Comparison of ENCODE assay signal across 8 mouse cellular contexts in the genomic region with DNA sequence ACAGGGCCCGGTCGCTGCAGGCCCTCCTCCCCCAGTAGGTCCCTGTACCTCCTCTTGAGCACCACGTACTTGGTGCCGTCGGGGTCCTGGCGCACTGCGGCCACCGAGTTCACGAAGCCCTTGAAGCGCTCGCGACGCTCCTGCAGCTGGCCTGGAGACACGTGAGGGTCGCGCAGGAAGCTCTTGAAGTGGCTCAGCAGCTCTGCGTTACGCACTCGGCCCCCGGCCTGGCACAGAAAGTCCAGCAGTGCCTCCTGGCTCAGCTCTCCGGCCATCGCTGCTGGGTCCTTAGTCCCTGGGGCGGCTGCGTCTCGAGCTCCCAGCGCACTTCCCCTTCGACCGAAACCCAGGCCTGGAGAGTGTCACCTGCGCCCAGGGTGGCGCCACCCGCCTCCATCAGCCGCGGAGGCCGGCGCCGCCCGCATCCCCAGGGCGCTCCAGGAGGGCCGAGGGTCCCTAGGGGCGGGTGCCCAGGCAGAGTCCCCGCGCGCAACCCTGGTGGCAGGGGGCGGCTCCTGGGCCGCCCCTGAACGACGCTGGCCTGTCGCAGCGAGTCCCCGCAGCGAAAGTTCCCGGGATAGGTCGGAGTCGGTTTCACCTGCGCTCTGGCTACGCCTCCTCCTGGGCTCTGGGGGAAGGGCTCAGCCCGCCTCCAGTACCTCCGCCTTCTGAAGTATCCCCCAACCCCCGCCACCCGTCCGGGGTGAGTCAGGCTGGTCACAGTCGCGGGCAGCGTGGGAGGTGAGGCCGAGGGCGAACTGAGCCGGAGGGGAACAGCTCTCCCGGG. TPM values are rescaled to one million over a fixed set of nuclear protein-coding genes. Genes with fewer than 3 reads are reported as not detected.
DNase-seq lines count a peak whose midpoint lies in the region; ATAC-seq and TF ChIP-seq lines count a peak whose summit lies in the region.

A gene (minus strand): TSS at position 439 of the 787 bp plus-strand sequence.

- WGBS in heart, postnatal 0 days = under 1% methylated on average over 65 of the region's 68 CpGs
- 4% methylated on average over 61 of the region's 68 CpGs for WGBS in lung, postnatal 0 days

- peaks cover 16% of the 10 kb centered on the region for H3K4me1 ChIP-seq in heart, postnatal 0 days (ENCODE audit: control insufficient read depth, insufficient read depth)
- H3K4me1 ChIP-seq in lung, postnatal 0 days (ENCODE audit: insufficient read depth, low read depth, low read length) = 0 out of 2 replicates have a peak, but pooled peaks cover 4% of the 10 kb centered on the region

- peaks cover 65% of the 10 kb centered on the region for H3K27me3 ChIP-seq in heart, postnatal 0 days (ENCODE audit: control insufficient read depth, insufficient read depth, low read length)
- H3K27me3 ChIP-seq in lung, postnatal 0 days (replicated peaks; ENCODE audit: insufficient read depth, low read length) = peaks cover 14% of the 10 kb centered on the region; the same call in 1 of the 2 replicates

- H3K9ac ChIP-seq in heart, postnatal 0 days (replicated peaks; ENCODE audit: low read depth, low read length) = peak within 1 kb of the TSS; percentile 22; the same call in 1 of the 2 replicates
- peak within 1 kb of the TSS; percentile 35 for H3K9ac ChIP-seq in lung, postnatal 0 days (replicated peaks; ENCODE audit: low read depth)

- ATAC-seq in heart, postnatal 0 days (ENCODE audit: insufficient read depth, low read depth) = peak; percentile 56
- ATAC-seq in lung, postnatal 0 days = peak; percentile 96

- H3K9me3 ChIP-seq in heart, postnatal 0 days (replicated peaks; ENCODE audit: control insufficient read depth, low read length) = no peaks in the 10 kb centered on the region
- no peaks in the 10 kb centered on the region for H3K9me3 ChIP-seq in lung, postnatal 0 days (ENCODE audit: low read length)

- no peak for DNase-seq in layer of hippocampus, adult 2 months (ENCODE audit: low spot score in 2 of 2)
- DNase-seq in layer of hippocampus, postnatal 25 days (ENCODE audit: extremely low spot score in 1 of 2, low spot score in 1 of 2) = no peak
- peak; percentile 91 to 94 for DNase-seq in cerebellum, postnatal 25 days
- no peak for DNase-seq in heart, postnatal 0 days (ENCODE audit: low spot score)
- DNase-seq in kidney, postnatal 25 days = peak; percentile 85 to 96
- DNase-seq in lung, postnatal 0 days (ENCODE audit: low spot score) = peak; percentile 90
- DNase-seq in retina, embryonic 14.5 days (ENCODE audit: low spot score) = peak; percentile 46
- no peak for DNase-seq in gastrocnemius, adult 8-10 months (ENCODE audit: low spot score in 2 of 2)

- no peak for TF ChIP-seq CTCF in layer of hippocampus, adult 2 months (conservative IDR thresholded peaks at IDR 0.05)
- TF ChIP-seq CTCF in heart, postnatal 0 days (IDR thresholded peaks at IDR 0.05; ENCODE audit: low read depth) = no peak
- no peak for TF ChIP-seq CTCF in lung, postnatal 0 days (IDR thresholded peaks at IDR 0.05)

- 0 out of 2 replicates have a peak within 1 kb of the TSS, but pooled peaks have one; percentile 10 for H3K27ac ChIP-seq in layer of hippocampus, adult 2 months
- H3K27ac ChIP-seq in heart, postnatal 0 days (ENCODE audit: low read depth) = no peak within 1 kb of the TSS
- H3K27ac ChIP-seq in lung, postnatal 0 days (ENCODE audit: low read length) = peak within 1 kb of the TSS; percentile 71

- no peak for TF ChIP-seq EP300 in heart, postnatal 0 days (IDR thresholded peaks at IDR 0.05; ENCODE audit: low read depth)
- TF ChIP-seq EP300 in lung, postnatal 0 days (IDR thresholded peaks at IDR 0.05) = no peak

- no peaks in the 10 kb centered on the region for H3K36me3 ChIP-seq in heart, postnatal 0 days (replicated peaks; ENCODE audit: control insufficient read depth, insufficient read depth, low read length)
- no peaks in the 10 kb centered on the region for H3K36me3 ChIP-seq in lung, postnatal 0 days (ENCODE audit: insufficient read depth, low read length)

- H3K4me2 ChIP-seq in heart, postnatal 0 days (ENCODE audit: low read depth, low read length) = peak within 1 kb of the TSS; percentile 92
- H3K4me2 ChIP-seq in lung, postnatal 0 days (replicated peaks; ENCODE audit: low read depth, low read length) = peak within 1 kb of the TSS; percentile 69

- H3K4me3 ChIP-seq in layer of hippocampus, adult 2 months = peak within 1 kb of the TSS; percentile 54
- peak within 1 kb of the TSS; percentile 57 for H3K4me3 ChIP-seq in heart, postnatal 0 days (ENCODE audit: low read depth, low read length)
- peak within 1 kb of the TSS; percentile 48 for H3K4me3 ChIP-seq in lung, postnatal 0 days (ENCODE audit: low read depth, low read length)

RNA-seq across cellular contexts. Expression of the gene that starts here (rescaled TPM):
- total RNA-seq in layer of hippocampus, adult 2 months (2021) = 1 to 10 TPM; 2.0 to 2.2 TPM
- total RNA-seq in layer of hippocampus, postnatal 25 days (2021) = 1 to 10 TPM; 1.4 to 2.1 TPM
- not detected in 2 replicates for total RNA-seq in heart, postnatal 0 days (2014; rRNA removed; ENCODE audit: low replicate concordance)
- polyA plus RNA-seq in heart, postnatal 0 days (2015; fragmentation: Nextera tagmentation; extraction: Ambion mirVana) = not detected in 2 replicates
- polyA plus RNA-seq in lung, postnatal 0 days (2015; fragmentation: Nextera tagmentation; extraction: Ambion mirVana) = 1.2 and 1.3 TPM in 2 replicates
- total RNA-seq in gastrocnemius, adult 8-10 months (2022) = under 1 TPM; 0.16 to 0.25 (median 0.21) TPM

Comparison
In these comparisons a context has a peak if more than half of its experiments do, and no peak if none do; other contexts are left out.
1. Peak in ATAC-seq, H3K4me3 ChIP-seq, H3K9ac ChIP-seq and H3K4me2 ChIP-seq in heart, postnatal 0 days; RNA of the gene not detected or under 1 TPM.
2. DNase-seq: peak in cerebellum, postnatal 25 days (2 of 2), kidney, postnatal 25 days (2 of 2), lung, postnatal 0 days (single experiment) and retina, embryonic 14.5 days (single experiment); none in layer of hippocampus, adult 2 months (0 of 2), layer of hippocampus, postnatal 25 days (0 of 2), heart, postnatal 0 days (single experiment) and gastrocnemius, adult 8-10 months (0 of 2).
3. Peak in every context shown above with its lines, with median percentiles within 50 percentile points of each other: H3K4me3 ChIP-seq.